Mouse (Mus musculus) forebrain, embryonic 13.5 days (tissue): ENCODE results near the gene Klhdc3. TPM values are rescaled to one million over a fixed set of nuclear protein-coding genes. Genes with fewer than 3 reads are reported as not detected.
A peak's percentile ranks its signal among the peaks of the same experiment; 100 is the strongest.

Experiments used
- ATAC-seq: fragments of 200-750 bp; cut with Nextera tagmentation; 2 replicates; pipeline ENCODE4 v1.8.0; 2017
- H3K27ac ChIP-seq: fragments of 300-500 bp; sonication (generic); 2 replicates; pipeline ENCODE4 v1.5.1; 2015; ENCODE audit warnings: inconsistent platforms, mild to moderate bottlenecking, moderate library complexity
- H3K27me3 ChIP-seq: fragments of 300-500 bp; sonication (generic); 2 replicates; pipeline ENCODE4 v1.6.1; 2015; ENCODE audit warnings: mild to moderate bottlenecking, inconsistent platforms
- H3K36me3 ChIP-seq: fragments of 300-500 bp; sonication (generic); 2 replicates; pipeline ENCODE4 v1.6.1; 2015; ENCODE audit warnings: mild to moderate bottlenecking, inconsistent platforms; ENCODE audit not compliant: poor library complexity, severe bottlenecking
- H3K4me1 ChIP-seq: fragments of 300-500 bp; sonication (generic); 2 replicates; pipeline ENCODE4 v1.6.1; 2015; ENCODE audit warnings: inconsistent platforms
- H3K4me2 ChIP-seq: fragments of 300-500 bp; sonication (generic); 2 replicates; pipeline ENCODE4 v1.6.1; 2015; ENCODE audit warnings: inconsistent platforms, mild to moderate bottlenecking, moderate library complexity
- H3K4me3 ChIP-seq: fragments of 300-500 bp; sonication (generic); 2 replicates; pipeline ENCODE4 v1.5.1; 2015; ENCODE audit warnings: mild to moderate bottlenecking, inconsistent platforms
- H3K9ac ChIP-seq: fragments of 300-500 bp; sonication (generic); 2 replicates; pipeline ENCODE4 v1.6.1; 2015; ENCODE audit warnings: mild to moderate bottlenecking, inconsistent platforms
- H3K9me3 ChIP-seq: fragments of 300-500 bp; sonication (generic); replicated peaks from 2 replicates; pipeline ENCODE4 v1.6.1; 2016; ENCODE audit warnings: inconsistent platforms
- WGBS: fragments of 180-500 bp; shearing (Covaris S2); methylation state at CpG from one replicate; pipeline ENCODE4 v1.1.7; 2015; 5-methylcytosine and 5-hydroxymethylcytosine counted together
- polyA plus RNA-seq: library from polyadenylated mRNA; unstranded; fragments of >200 nt; fragmentation: Nextera tagmentation; extraction: Ambion mirVana; gene quantifications from 2 replicates; pipeline ENCODE4 v1.2.1, GENCODE M21; 2015

Gene Klhdc3
- polyA plus RNA-seq, 1 experiment from 2014 or later = 145 TPM

- 33% methylated on average over 15 of the region's 15 CpGs for WGBS
- no peaks in the 10 kb centered on the region for H3K9me3 ChIP-seq
- H3K27ac ChIP-seq = peak overlapping the region; percentile 94
- peaks cover 54% of the 10 kb centered on the region for H3K4me1 ChIP-seq
- H3K9ac ChIP-seq = peak overlapping the region; percentile 92
- H3K36me3 ChIP-seq = peaks cover 36% of the 10 kb centered on the region
- H3K4me2 ChIP-seq = peak overlapping the region; percentile 91
- no peaks in the 10 kb centered on the region for H3K27me3 ChIP-seq
- ATAC-seq = no peak
- peak overlapping the region; percentile 68 for H3K4me3 ChIP-seq
Measured at GRCm38 (mm10) chr17:46649811-46650210, 30.9 kb downstream of the Klhdc3 start.

- Histone ChIP-seq H3K4me3 (no peak overlapping the region), H3K27me3 (no peaks in the 10 kb centered on the region), H3K4me1 (peaks cover 64% of the 10 kb centered on the region), H3K27ac (no peak overlapping the region), H3K9ac (no peak overlapping the region), H3K4me2 (no peak overlapping the region), H3K36me3 (peaks cover 25% of the 10 kb centered on the region), H3K9me3 (no peaks in the 10 kb centered on the region)
- 94% methylated on average over 9 of the region's 9 CpGs for WGBS
- ATAC-seq = no peak
Measured at GRCm38 (mm10) chr17:46648436-46648835, 32.3 kb downstream of the Klhdc3 start.

DNA sequence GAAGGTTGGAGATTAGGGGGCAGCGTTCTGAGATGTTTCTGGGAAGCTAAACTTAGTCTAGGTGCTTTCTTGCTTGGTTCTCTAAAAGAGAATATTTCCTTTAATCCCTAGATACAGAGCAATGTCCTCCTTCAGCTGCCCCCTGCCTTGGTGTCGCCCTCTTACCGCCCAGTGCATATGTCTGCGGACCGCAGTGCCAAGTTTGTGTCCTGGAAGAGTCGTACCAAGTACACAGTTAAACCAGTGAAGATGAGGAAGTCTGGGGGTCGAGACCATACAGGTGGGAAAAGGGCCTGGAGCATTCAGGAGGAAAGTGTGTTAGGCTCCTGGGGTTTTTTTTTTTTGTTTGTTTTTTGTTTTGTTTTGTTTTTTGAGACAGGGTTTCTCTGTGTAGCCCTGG, 33.4 kb downstream of the Klhdc3 start:
- no peak overlapping the region for H3K9ac ChIP-seq
- peaks cover 56% of the 10 kb centered on the region for H3K4me1 ChIP-seq
- H3K9me3 ChIP-seq = no peaks in the 10 kb centered on the region
- 92% methylated on average over 7 of the region's 7 CpGs for WGBS
- peak overlapping the region; percentile 81; the same call in 1 of the 2 replicates for H3K4me2 ChIP-seq
- H3K4me3 ChIP-seq = peak overlapping the region; percentile 80; the same call in 1 of the 2 replicates
- no peak overlapping the region for H3K27ac ChIP-seq
- H3K36me3 ChIP-seq = peaks cover 20% of the 10 kb centered on the region
- H3K27me3 ChIP-seq = no peaks in the 10 kb centered on the region
- ATAC-seq = no peak

DNA sequence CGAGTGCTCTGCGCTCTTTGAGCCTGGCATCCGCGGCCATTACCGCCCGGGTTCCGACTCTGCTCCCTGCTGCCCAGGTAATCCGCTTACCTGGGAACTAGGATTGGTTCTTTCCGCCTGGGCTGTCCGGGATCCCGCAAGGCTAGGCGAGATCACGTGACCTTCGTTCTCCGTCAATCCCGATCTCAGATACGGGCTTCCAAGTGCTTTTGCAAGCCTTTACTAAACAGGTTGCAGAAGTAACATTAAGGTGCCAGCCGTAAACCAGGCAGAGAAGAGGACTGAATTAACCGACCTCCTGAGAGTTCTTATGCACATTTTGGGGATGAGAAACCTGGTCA, 34.4 kb downstream of the Klhdc3 start:
- no peaks in the 10 kb centered on the region for H3K9me3 ChIP-seq
- peaks cover 46% of the 10 kb centered on the region for H3K4me1 ChIP-seq
- peak overlapping the region; percentile 83 for H3K27ac ChIP-seq
- no peaks in the 10 kb centered on the region for H3K27me3 ChIP-seq
- peak overlapping the region; percentile 81 for H3K4me2 ChIP-seq
- H3K4me3 ChIP-seq = peak overlapping the region; percentile 80
- peak overlapping the region; percentile 77 for H3K9ac ChIP-seq
- H3K36me3 ChIP-seq = peaks cover 30% of the 10 kb centered on the region
- ATAC-seq = no peak
- under 1% methylated on average over 19 of the region's 19 CpGs for WGBS

DNA sequence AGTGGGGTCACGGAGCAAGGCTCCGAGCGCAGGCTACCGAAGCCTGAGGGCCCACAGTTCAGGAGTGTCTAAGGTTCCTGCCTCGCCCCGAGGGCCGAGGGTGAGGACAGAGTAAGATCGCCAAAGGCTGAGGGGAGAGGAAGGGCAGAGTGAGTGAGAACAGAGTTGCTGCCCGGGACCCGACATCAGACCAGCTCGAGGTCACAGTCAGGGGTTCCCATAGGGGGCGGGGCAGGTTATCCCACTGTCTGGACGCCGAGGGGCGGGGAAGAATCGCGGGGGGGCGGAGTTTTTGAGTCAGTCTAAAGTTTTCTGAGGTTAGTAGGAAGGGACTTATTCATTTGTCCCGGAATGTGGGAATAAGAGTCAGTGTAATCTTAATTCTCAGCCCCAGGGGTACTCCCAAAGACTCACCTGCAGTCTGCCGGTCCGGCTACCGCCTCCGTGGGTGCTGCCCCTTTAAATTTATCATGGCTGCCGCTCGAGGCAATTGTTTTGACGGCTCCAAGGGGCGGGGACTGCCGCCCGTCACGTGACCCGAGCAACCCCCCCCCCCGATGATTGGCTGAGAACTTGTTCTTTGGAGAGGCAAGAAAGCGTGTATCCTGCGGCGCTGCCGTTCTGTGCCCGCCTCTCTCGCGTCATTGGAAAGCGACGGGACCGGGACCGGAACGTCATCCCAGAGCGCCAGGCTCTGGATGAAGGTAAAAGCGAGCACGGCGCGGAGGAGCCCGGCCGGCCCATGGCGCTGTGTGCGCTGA, 35.0 kb downstream of the Klhdc3 start, which contains the start of the genes Klc4 and Mrpl2:
Gene Klc4 (minus strand): TSS at position 462 of the 761 bp plus-strand sequence.
Gene Mrpl2 (plus strand): TSS at position 669 of the 761 bp plus-strand sequence.
- under 1% methylated on average over 53 of the region's 53 CpGs for WGBS
- peak; percentile 75 for ATAC-seq
- Histone ChIP-seq H3K4me2 (peak within 1 kb of the TSS; percentile 81), H3K9me3 (no peaks in the 10 kb centered on the region), H3K4me3 (peak within 1 kb of the TSS; percentile 80), H3K36me3 (peaks cover 36% of the 10 kb centered on the region), H3K4me1 (peaks cover 41% of the 10 kb centered on the region), H3K9ac (peak within 1 kb of the TSS; percentile 77), H3K27ac (peak within 1 kb of the TSS; percentile 83), H3K27me3 (no peaks in the 10 kb centered on the region)

DNA sequence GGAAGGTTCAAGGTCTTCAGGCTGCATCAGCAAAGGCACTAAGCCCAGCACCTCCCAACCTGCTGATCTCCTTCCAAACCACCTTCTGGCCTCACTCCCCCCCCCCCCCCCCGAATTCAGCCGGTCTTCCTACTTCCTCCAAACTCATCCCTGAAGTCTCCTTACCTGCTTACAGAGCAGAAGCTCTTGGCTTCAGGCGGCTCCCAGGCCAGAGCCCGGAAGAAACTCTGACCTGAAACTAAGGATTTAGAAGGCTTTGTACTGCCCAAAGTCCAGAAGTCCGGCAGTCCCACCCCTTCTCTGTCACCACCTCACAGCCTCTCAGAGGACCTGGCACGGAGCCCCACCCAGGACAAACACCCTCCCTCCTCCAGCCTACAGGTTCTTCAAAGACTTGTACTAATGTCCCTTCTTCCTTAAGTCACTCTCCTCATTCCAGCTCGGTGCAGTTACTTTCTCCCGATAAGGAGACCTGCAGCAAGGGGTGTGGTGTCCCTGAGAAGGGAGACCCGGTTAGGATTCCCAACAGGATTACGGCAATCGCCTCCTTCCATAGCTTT, 35.7 kb downstream of the Klhdc3 start:
- Histone ChIP-seq H3K4me2 (peak overlapping the region; percentile 81), H3K9ac (peak overlapping the region; percentile 77), H3K9me3 (no peaks in the 10 kb centered on the region), H3K4me1 (peaks cover 37% of the 10 kb centered on the region), H3K4me3 (peak overlapping the region; percentile 80), H3K36me3 (peaks cover 43% of the 10 kb centered on the region), H3K27ac (peak overlapping the region; percentile 17; the same call in 1 of the 2 replicates), H3K27me3 (no peaks in the 10 kb centered on the region)
- ATAC-seq = no peak
- WGBS = 9% methylated on average over 11 of the region's 11 CpGs

- Histone ChIP-seq H3K36me3 (peaks cover 50% of the 10 kb centered on the region), H3K4me3 (peak overlapping the region; percentile 80), H3K4me1 (peaks cover 30% of the 10 kb centered on the region), H3K9ac (no peak overlapping the region), H3K27me3 (no peaks in the 10 kb centered on the region), H3K4me2 (peak overlapping the region; percentile 81), H3K27ac (no peak overlapping the region), H3K9me3 (no peaks in the 10 kb centered on the region)
- no peak for ATAC-seq
- 91% methylated on average over 12 of the region's 12 CpGs for WGBS
Measured at GRCm38 (mm10) chr17:46644152-46644805, 36.4 kb downstream of the Klhdc3 start.

GRCm38 (mm10) chr17:46642060-46642459, 38.7 kb downstream of the Klhdc3 start:
- Histone ChIP-seq H3K36me3 (peaks cover 46% of the 10 kb centered on the region), H3K27ac (no peak overlapping the region), H3K9me3 (no peaks in the 10 kb centered on the region), H3K4me2 (no peak overlapping the region), H3K4me1 (peaks cover 31% of the 10 kb centered on the region), H3K9ac (no peak overlapping the region), H3K27me3 (no peaks in the 10 kb centered on the region), H3K4me3 (no peak overlapping the region)
- WGBS = 91% methylated on average over 17 of the region's 17 CpGs
- ATAC-seq = no peak

GRCm38 (mm10) chr17:46639929-46640328, 40.8 kb downstream of the Klhdc3 start:
- H3K4me1 ChIP-seq = peaks cover 33% of the 10 kb centered on the region
- peaks cover 61% of the 10 kb centered on the region for H3K36me3 ChIP-seq
- no peaks in the 10 kb centered on the region for H3K9me3 ChIP-seq
- ATAC-seq = no peak
- 89% methylated on average over 9 of the region's 9 CpGs for WGBS
- no peak overlapping the region for H3K4me3 ChIP-seq
- H3K27ac ChIP-seq = no peak overlapping the region
- no peaks in the 10 kb centered on the region for H3K27me3 ChIP-seq
- H3K4me2 ChIP-seq = no peak overlapping the region
- no peak overlapping the region for H3K9ac ChIP-seq

DNA sequence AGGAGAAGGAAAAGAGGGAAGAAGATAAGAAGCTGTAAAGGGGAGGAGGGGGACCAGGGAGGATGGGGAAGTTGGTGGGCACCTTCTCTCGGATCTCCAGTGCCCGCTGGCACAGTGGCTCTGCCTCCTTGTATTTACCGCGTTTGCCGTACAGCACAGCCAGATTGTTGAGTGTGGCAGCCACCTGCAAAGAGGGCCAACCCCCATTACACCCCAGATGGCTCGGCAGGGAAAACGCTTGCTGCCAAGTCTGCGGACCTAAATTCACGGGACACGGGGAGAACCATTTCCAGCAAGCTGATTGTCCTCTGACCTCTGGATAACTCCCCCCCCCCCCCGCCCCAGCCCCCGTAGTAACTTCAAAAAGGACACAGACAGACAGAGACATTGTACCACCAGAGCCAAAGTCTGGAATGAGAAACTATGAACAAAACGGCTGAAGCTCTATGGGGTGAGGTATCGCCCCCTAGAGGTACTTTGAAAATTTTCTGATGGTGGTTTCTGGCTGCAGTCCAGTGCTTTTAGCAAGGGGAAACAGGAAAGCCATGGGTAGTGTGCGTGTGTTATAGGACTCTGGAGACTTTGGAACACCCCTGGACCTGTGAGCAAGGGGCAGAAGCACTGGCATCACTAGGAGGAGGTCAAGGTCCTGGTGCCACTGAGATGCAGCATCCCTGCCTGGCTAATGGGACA, 43.7 kb downstream of the Klhdc3 start:
- Histone ChIP-seq H3K9ac (peak overlapping the region; percentile 37; the same call in 1 of the 2 replicates), H3K27ac (peak overlapping the region; percentile 63), H3K9me3 (no peaks in the 10 kb centered on the region), H3K4me2 (peak overlapping the region; percentile 37), H3K4me3 (no peak overlapping the region), H3K27me3 (no peaks in the 10 kb centered on the region), H3K36me3 (peaks cover 77% of the 10 kb centered on the region), H3K4me1 (peaks cover 18% of the 10 kb centered on the region)
- ATAC-seq = peak; percentile 77
- 14% methylated on average over 15 of the region's 15 CpGs for WGBS

GRCm38 (mm10) chr17:46629685-46630441, 50.9 kb downstream of the Klhdc3 start:
- peak; percentile 62 for ATAC-seq
- WGBS = 17% methylated on average over 12 of the region's 12 CpGs
- Histone ChIP-seq H3K9me3 (no peaks in the 10 kb centered on the region), H3K27me3 (no peaks in the 10 kb centered on the region), H3K36me3 (peaks cover 38% of the 10 kb centered on the region), H3K4me3 (peak overlapping the region; percentile 96), H3K4me2 (peak overlapping the region; percentile 77), H3K27ac (peak overlapping the region; percentile 87), H3K9ac (peak overlapping the region; percentile 98), H3K4me1 (peaks cover 31% of the 10 kb centered on the region)
